19 mouse cellular contexts compared by ENCODE assay signal in genomic region chr9:32941768-32942030, GRCm38 (mm10).
DNase-seq lines count a peak whose midpoint lies in the region; ATAC-seq and TF ChIP-seq lines count a peak whose summit lies in the region.
"Had no signal": no experiment of that assay in that cellular context is flagged by ENCODE, and none has a peak within 500 bp of the region (broad histone marks: within the 10 kb centered on the region; RNA-seq: fewer than 3 reads in every experiment).

No protein-coding gene starts in this region.

- no peak overlapping the region for H3K4me3 ChIP-seq in forebrain, postnatal 0 days (ENCODE audit: low read depth, low read length)
- no peak overlapping the region for H3K4me3 ChIP-seq in forebrain, embryonic 14.5 days (ENCODE audit: low read depth, low read length)
- no peak overlapping the region for H3K4me3 ChIP-seq in thymus, adult 2 months (ENCODE audit: control insufficient read depth, insufficient read depth, low read length)
- H3K4me3 ChIP-seq: forebrain, embryonic 10.5 days; left cerebral cortex, adult 2 months; limb, embryonic 15.5 days had no signal

- H3K4me2 ChIP-seq in forebrain, postnatal 0 days (ENCODE audit: low read depth) = no peak overlapping the region
- no peak overlapping the region for H3K4me2 ChIP-seq in forebrain, embryonic 14.5 days (ENCODE audit: low read length)

- no peak overlapping the region for H3K27ac ChIP-seq in forebrain, postnatal 0 days (ENCODE audit: low read depth, low read length)
- no peak overlapping the region for H3K27ac ChIP-seq in forebrain, embryonic 14.5 days (ENCODE audit: low read depth, low read length)
- H3K27ac ChIP-seq in thymus, adult 2 months (ENCODE audit: control insufficient read depth, insufficient read depth, low read length) = peak overlapping the region; percentile 33
- H3K27ac ChIP-seq: embryonic facial prominence, embryonic 12.5 days; left cerebral cortex, adult 2 months; limb, embryonic 15.5 days; stomach, embryonic 15.5 days had no signal

- no peaks in the 10 kb centered on the region for H3K36me3 ChIP-seq in forebrain, postnatal 0 days (ENCODE audit: insufficient read depth)
- no peaks in the 10 kb centered on the region for H3K36me3 ChIP-seq in forebrain, embryonic 14.5 days (ENCODE audit: control insufficient read depth, insufficient read depth, low read length)
- H3K36me3 ChIP-seq in thymus, adult 2 months (ENCODE audit: control insufficient read depth, insufficient read depth, low read length) = no peaks in the 10 kb centered on the region
- H3K36me3 ChIP-seq: embryonic facial prominence, embryonic 12.5 days; forebrain, embryonic 10.5 days; G1E; heart, embryonic 15.5 days; limb, embryonic 15.5 days; lung, embryonic 15.5 days; stomach, embryonic 15.5 days had no signal

- DNase-seq in forebrain, postnatal 0 days = peak; percentile 21
- no peak for DNase-seq in forebrain, embryonic 14.5 days (ENCODE audit: low spot score)
- peak; percentile 34 for DNase-seq in kidney, postnatal 10 days
- DNase-seq in kidney, adult 9 months = no peak
- DNase-seq in T-cell, adult 2 months (ENCODE audit: low spot score) = peak; percentile 76
- DNase-seq in thymus, adult 2 months = peak; percentile 72
- no peak for DNase-seq in frontal cortex, adult 2 months (ENCODE audit: extremely low spot score in 1 of 2, low spot score in 1 of 2)
- DNase-seq: adrenal gland, postnatal 14 days; kidney, adult 11 months; right cerebral cortex, postnatal 4 days had no signal

- no peak for TF ChIP-seq POLR2A in thymus, adult 2 months (IDR thresholded peaks at IDR 0.05; ENCODE audit: control insufficient read depth, extremely low read depth, insufficient read depth, low read length, poor library complexity)

- 0 out of 2 replicates have a peak overlapping the region, but pooled peaks have one; percentile 3 for H3K9ac ChIP-seq in forebrain, postnatal 0 days
- no peak overlapping the region for H3K9ac ChIP-seq in forebrain, embryonic 14.5 days (ENCODE audit: low read length)
- H3K9ac ChIP-seq: embryonic facial prominence, embryonic 12.5 days; heart, embryonic 15.5 days; limb, embryonic 15.5 days; stomach, embryonic 15.5 days had no signal

- no peaks in the 10 kb centered on the region for H3K9me3 ChIP-seq in forebrain, postnatal 0 days (ENCODE audit: low read length)
- H3K9me3 ChIP-seq in forebrain, embryonic 14.5 days (replicated peaks; ENCODE audit: control insufficient read depth, low read length) = no peaks in the 10 kb centered on the region
- H3K9me3 ChIP-seq: embryonic facial prominence, embryonic 12.5 days; forebrain, embryonic 10.5 days; G1E; heart, embryonic 15.5 days; limb, embryonic 15.5 days; lung, embryonic 15.5 days; stomach, embryonic 15.5 days had no signal

- no peak for ATAC-seq in forebrain, postnatal 0 days
- no peak for ATAC-seq in forebrain, embryonic 14.5 days
- no peak for ATAC-seq in megakaryocyte-erythroid progenitor cell, adult 5-6 weeks (replicated peaks; ENCODE audit: low FRiP score, low TSS enrichment, poor library complexity, severe bottlenecking)

- TF ChIP-seq CTCF in forebrain, postnatal 0 days (IDR thresholded peaks at IDR 0.05; ENCODE audit: low read depth) = peak; percentile 47
- TF ChIP-seq CTCF in thymus, adult 2 months (IDR thresholded peaks at IDR 0.05; ENCODE audit: borderline replicate concordance, control insufficient read depth, extremely low read depth, insufficient read depth, low read length, poor library complexity) = no peak

- no peaks in the 10 kb centered on the region for H3K4me1 ChIP-seq in forebrain, postnatal 0 days (ENCODE audit: insufficient read depth)
- H3K4me1 ChIP-seq in forebrain, embryonic 14.5 days (ENCODE audit: control insufficient read depth, insufficient read depth, low read length) = no peaks in the 10 kb centered on the region
- H3K4me1 ChIP-seq in thymus, adult 2 months (replicated peaks; ENCODE audit: control insufficient read depth, insufficient read depth, low read length) = peaks cover 23% of the 10 kb centered on the region

- H3K27me3 ChIP-seq in forebrain, postnatal 0 days (ENCODE audit: insufficient read depth, low read length) = no peaks in the 10 kb centered on the region; the same call in 1 of the 2 replicates
- H3K27me3 ChIP-seq in forebrain, embryonic 14.5 days (replicated peaks; ENCODE audit: control insufficient read depth, insufficient read depth, low read length) = no peaks in the 10 kb centered on the region
- no peaks in the 10 kb centered on the region for H3K27me3 ChIP-seq in thymus, adult 2 months (ENCODE audit: control insufficient read depth, insufficient read depth, low read length)
- H3K27me3 ChIP-seq: embryonic facial prominence, embryonic 12.5 days; heart, embryonic 15.5 days; limb, embryonic 15.5 days; lung, embryonic 15.5 days; stomach, embryonic 15.5 days had no signal

Comparison
In these comparisons a context has a peak if more than half of its experiments do, and no peak if none do; other contexts are left out.
1. DNase-seq: peak in forebrain, postnatal 0 days (single experiment), kidney, postnatal 10 days (single experiment), T-cell, adult 2 months (single experiment) and thymus, adult 2 months (single experiment); none in forebrain, embryonic 14.5 days (single experiment), kidney, adult 9 months (single experiment) and frontal cortex, adult 2 months (0 of 2).